Mouse (Mus musculus): ENCODE measurements at regions not wholly inside any gene's neighbourhood (a gene's known extent, or its start where the extent isn't known, plus 50 kb on each side); places are given as distances from the start of the nearest gene placed in this dataset.

DNA sequence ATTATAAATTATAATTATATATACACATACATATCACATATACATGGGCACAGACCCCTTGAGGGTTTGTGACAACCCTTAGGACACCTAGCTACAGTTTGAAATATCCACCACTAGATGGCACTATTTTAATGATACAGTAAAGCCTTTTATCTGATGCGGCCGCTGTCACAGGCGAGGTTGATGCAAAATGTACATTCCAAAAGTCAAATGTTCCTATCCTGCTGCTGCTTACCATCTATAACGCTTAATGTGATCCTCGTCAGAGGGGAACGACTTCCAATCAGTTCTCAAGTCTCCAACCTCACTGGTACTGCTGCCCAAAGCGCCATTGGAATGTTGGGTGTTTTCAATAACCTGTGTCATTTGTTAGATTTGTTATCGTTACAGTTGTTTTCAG, 92.9 kb downstream of the Barhl2 start:
- ATAC-seq (ENCODE audit: insufficient number of reproducible peaks, low FRiP score, low TSS enrichment, low read depth) = no peak
- Histone ChIP-seq H3K27ac (replicated peaks) (no peak overlapping the region), H3K4me2 (replicated peaks) (no peak overlapping the region), H3K27me3 (no peaks in the 10 kb centered on the region), H3K4me1 (no peaks in the 10 kb centered on the region), H3K36me3 (no peaks in the 10 kb centered on the region), H3K9me3 (replicated peaks) (no peaks in the 10 kb centered on the region), H3K4me3 (replicated peaks) (no peak overlapping the region), H3K9ac (no peak overlapping the region)
- WGBS = 41% methylated on average over 8 of the region's 8 CpGs

DNA sequence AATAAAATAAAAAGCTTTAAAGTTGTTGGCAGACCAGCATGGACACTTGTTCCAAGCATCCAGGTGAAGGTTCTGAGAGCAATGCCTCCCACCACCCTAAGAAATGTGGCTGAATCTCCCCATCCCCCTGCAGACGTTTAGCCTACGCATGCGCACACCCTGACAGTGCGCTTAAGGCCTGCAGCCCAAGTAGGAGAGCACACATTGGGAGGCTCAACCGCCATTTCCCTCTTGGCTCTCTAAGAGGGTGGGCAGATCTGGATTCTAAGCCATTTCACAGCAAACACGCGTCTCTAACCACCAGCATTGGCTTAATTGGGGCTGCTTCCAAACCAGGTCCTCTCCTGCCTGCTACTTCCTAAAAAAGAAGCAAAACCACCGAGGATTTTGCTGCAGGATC, 106.6 kb downstream of the Barhl2 start:
- no peaks in the 10 kb centered on the region for H3K27me3 ChIP-seq
- H3K36me3 ChIP-seq = no peaks in the 10 kb centered on the region
- H3K4me3 ChIP-seq (replicated peaks) = no peak overlapping the region
- H3K9me3 ChIP-seq (replicated peaks) = no peaks in the 10 kb centered on the region
- no peak overlapping the region for H3K27ac ChIP-seq (replicated peaks)
- 75% methylated on average over 8 of the region's 8 CpGs for WGBS
- H3K4me2 ChIP-seq (replicated peaks) = no peak overlapping the region
- no peak for ATAC-seq (ENCODE audit: insufficient number of reproducible peaks, low FRiP score, low TSS enrichment, low read depth)
- H3K4me1 ChIP-seq = no peaks in the 10 kb centered on the region
- H3K9ac ChIP-seq = no peak overlapping the region

DNA sequence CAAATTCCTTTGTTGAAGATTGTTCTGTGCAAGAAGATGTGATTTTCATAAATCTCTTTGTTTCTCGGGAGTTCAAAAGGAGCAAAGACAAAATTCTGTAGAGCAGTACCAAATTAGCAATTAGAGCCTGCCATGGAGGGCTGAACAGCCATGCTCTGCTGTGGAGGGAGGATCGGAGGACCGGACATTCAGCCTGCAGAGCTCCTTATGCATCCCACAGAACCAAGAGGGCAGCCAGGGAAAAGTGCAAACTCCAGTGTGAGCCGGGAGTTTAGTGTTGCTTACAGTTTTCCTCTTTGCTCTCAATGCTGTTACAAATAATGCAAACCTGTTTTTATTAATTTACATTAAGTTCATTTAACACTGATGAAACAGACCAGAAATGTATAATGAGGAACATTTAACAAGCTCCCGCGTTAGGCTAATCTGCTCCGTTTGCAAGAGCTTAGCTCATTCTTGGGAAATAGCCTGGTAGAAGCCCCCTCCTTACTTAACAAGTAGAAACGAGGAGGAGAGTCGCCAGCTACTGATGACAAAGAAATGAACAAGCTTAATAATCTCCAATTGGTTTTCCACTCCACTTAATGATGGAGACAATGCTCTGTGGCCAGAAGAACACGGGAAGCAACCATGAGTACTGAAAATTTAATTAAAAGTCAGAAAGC, 108.0 kb downstream of the Barhl2 start:
- no peak overlapping the region for H3K27ac ChIP-seq (replicated peaks)
- H3K4me2 ChIP-seq (replicated peaks) = no peak overlapping the region
- no peaks in the 10 kb centered on the region for H3K4me1 ChIP-seq
- no peak overlapping the region for H3K9ac ChIP-seq
- H3K36me3 ChIP-seq = no peaks in the 10 kb centered on the region
- H3K9me3 ChIP-seq (replicated peaks) = no peaks in the 10 kb centered on the region
- ATAC-seq (ENCODE audit: insufficient number of reproducible peaks, low FRiP score, low TSS enrichment, low read depth) = no peak
- H3K27me3 ChIP-seq = no peaks in the 10 kb centered on the region
- no peak overlapping the region for H3K4me3 ChIP-seq (replicated peaks)
- 59% methylated on average over 10 of the region's 10 CpGs for WGBS

DNA sequence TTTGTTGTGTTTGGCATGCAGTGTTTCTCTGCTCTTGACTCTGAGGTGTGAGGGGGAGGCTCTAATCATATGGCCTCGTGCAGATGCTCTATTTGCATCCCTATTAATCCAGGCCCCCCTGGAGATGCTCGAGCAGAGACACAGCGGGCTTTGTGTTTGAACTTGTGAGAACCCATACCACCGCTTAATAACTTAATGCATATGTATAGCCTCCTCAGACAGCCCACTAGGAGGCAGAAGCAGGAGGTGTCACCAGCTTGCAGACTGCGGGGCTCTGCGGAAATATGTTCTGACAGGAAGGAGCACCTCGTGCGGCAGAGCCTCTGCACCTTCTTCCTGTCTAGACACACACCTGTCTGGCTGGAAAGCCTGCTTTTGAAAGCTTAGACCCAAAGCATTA, 113.7 kb downstream of the Barhl2 start:
- ATAC-seq (ENCODE audit: insufficient number of reproducible peaks, low FRiP score, low TSS enrichment, low read depth) = no peak
- Histone ChIP-seq H3K4me2 (replicated peaks) (no peak overlapping the region), H3K27ac (replicated peaks) (no peak overlapping the region), H3K4me1 (no peaks in the 10 kb centered on the region), H3K4me3 (replicated peaks) (no peak overlapping the region), H3K9ac (no peak overlapping the region), H3K27me3 (peaks cover 4% of the 10 kb centered on the region; the same call in 1 of the 2 replicates), H3K36me3 (no peaks in the 10 kb centered on the region), H3K9me3 (replicated peaks) (no peaks in the 10 kb centered on the region)
- 7% methylated on average over 8 of the region's 8 CpGs for WGBS

DNA sequence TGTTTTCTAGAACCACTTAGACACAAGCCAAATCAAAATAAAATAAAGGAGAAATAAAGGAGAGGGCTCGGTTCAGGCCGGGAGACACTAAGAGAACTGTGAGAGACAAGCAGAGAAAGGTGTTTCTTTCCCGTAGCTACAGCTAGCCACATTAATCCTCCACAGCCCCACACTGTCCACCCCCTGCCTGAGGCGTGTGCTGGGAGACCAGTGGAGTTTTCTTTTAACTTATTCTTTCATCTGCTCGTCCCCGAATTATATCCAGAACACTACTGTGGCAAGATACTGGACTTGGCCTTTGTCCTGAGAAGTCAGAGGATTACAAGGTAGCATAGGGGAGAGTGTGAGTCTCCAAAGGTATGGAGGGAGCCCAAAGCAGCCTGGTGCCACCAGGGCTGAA, 114.4 kb downstream of the Barhl2 start:
- Histone ChIP-seq H3K4me3 (replicated peaks) (no peak overlapping the region), H3K9ac (no peak overlapping the region), H3K36me3 (no peaks in the 10 kb centered on the region), H3K4me1 (no peaks in the 10 kb centered on the region), H3K9me3 (replicated peaks) (no peaks in the 10 kb centered on the region), H3K27ac (replicated peaks) (no peak overlapping the region), H3K27me3 (peaks cover 4% of the 10 kb centered on the region; the same call in 1 of the 2 replicates), H3K4me2 (replicated peaks) (no peak overlapping the region)
- no peak for ATAC-seq (ENCODE audit: insufficient number of reproducible peaks, low FRiP score, low TSS enrichment, low read depth)
- 31% methylated on average over 6 of the region's 6 CpGs for WGBS

DNA sequence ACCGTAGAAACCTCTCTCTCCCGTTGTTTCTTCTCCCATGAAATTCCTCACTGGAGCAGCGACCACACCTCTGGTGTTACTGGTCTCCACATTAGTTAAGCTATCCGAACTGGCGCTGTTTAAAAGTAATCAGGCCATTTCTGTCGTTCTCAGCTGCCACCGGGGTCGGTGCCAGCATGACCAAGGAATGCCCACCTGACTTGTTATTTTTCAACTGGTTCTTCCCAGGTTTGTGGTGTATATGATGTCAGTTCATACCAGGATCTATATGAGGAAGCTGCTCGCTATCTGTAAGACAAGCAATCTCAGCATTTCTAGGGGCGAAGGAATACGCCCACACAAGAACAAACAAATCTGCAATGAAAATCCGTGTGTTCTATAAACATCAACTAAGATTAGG, 116.6 kb downstream of the Barhl2 start:
- no peaks in the 10 kb centered on the region for H3K36me3 ChIP-seq
- H3K27ac ChIP-seq (replicated peaks) = no peak overlapping the region
- no peak overlapping the region for H3K9ac ChIP-seq
- H3K4me2 ChIP-seq (replicated peaks) = no peak overlapping the region
- no peaks in the 10 kb centered on the region for H3K4me1 ChIP-seq
- no peaks in the 10 kb centered on the region for H3K9me3 ChIP-seq (replicated peaks)
- no peak for ATAC-seq (ENCODE audit: insufficient number of reproducible peaks, low FRiP score, low TSS enrichment, low read depth)
- H3K27me3 ChIP-seq = peaks cover 4% of the 10 kb centered on the region; the same call in 1 of the 2 replicates
- 74% methylated on average over 12 of the region's 12 CpGs for WGBS
- H3K4me3 ChIP-seq (replicated peaks) = no peak overlapping the region

DNA sequence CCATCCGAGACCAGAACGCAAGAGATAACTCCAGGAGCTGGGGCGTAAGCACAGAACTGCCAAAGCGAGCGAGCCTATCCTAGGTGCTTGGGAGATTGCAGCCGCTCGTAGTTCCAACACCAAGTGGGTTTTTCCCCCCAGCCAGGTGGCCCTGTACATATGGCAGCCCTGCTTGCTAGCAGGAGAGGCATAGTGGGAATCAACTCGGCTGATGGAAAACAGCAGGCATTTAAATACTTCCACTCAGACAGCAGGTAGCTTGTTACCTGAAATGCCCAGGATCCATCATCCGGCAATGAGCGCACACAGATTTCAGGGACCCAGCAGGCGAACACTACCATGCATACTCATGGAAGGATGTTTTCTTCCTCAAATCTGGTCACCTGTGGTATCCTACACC, 122.3 kb downstream of the Barhl2 start:
- no peak for ATAC-seq (ENCODE audit: insufficient number of reproducible peaks, low FRiP score, low TSS enrichment, low read depth)
- no peaks in the 10 kb centered on the region for H3K9me3 ChIP-seq (replicated peaks)
- H3K4me2 ChIP-seq (replicated peaks) = no peak overlapping the region
- H3K27me3 ChIP-seq = no peaks in the 10 kb centered on the region
- no peaks in the 10 kb centered on the region for H3K4me1 ChIP-seq
- WGBS = 86% methylated on average over 11 of the region's 11 CpGs
- no peak overlapping the region for H3K4me3 ChIP-seq (replicated peaks)
- H3K27ac ChIP-seq (replicated peaks) = no peak overlapping the region
- no peak overlapping the region for H3K9ac ChIP-seq
- no peaks in the 10 kb centered on the region for H3K36me3 ChIP-seq

DNA sequence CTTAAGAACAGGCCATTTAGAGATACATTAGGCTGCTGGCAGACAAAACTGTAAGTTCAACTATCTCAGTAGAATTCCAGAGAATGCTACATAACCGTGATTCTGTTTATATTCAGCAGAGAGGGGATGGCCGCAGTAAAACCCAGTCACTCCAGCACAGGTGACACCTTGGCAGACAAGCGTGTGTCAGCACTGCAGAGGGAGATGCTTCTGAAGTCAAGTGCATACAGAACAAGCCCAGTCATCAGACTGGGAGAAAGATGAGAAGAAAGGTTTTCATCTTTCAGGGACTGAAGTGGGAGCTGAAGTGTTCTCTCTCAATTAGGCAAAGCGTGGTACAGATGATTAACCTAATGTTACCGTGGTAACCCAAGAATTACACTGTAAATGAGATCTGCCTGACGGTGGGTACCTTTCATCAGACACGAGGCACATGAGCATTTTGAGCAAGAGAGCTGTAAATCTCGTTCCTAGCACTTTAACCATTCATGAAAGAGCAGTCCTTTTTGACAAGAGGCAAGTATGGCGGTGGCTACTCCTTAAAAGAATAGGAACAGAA, 130.3 kb downstream of the Barhl2 start:
- Histone ChIP-seq H3K27ac (replicated peaks) (no peak overlapping the region), H3K36me3 (no peaks in the 10 kb centered on the region), H3K9me3 (replicated peaks) (no peaks in the 10 kb centered on the region), H3K27me3 (no peaks in the 10 kb centered on the region), H3K4me1 (no peaks in the 10 kb centered on the region), H3K9ac (no peak overlapping the region), H3K4me2 (replicated peaks) (no peak overlapping the region), H3K4me3 (replicated peaks) (no peak overlapping the region)
- 64% methylated on average over 9 of the region's 9 CpGs for WGBS
- ATAC-seq (ENCODE audit: insufficient number of reproducible peaks, low FRiP score, low TSS enrichment, low read depth) = no peak

DNA sequence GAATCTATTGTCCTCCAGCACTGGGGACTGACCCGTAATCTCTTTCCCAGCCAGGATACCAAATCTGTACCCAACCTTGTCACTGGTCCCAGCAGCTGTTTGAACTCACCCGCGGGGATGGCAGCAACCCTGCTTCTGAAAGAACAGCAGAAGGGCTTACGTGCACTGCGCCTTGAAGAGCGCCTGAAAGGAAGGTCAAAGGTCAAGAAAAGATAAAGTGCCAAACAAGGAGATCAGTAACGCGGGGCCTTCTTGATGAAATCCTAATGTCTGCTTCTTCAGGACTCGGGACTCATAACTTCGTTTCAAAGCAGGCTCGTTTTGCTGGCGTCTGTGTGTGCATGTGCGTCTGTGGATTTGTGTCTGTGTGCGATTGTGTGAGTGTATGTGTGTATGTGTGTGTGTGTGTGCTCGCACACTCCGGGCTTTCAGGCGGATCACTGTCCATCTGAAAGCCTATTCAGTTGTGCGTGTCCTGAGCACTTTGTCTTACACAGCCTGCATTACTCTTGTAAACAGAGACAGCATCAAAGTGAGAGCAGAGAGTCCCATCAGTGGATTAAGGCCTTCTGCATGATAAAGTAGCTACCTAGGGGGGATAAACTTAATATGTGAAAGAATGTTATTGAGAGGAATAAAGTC, 135.3 kb downstream of the Barhl2 start:
- WGBS = 38% methylated on average over 18 of the region's 18 CpGs
- no peak overlapping the region for H3K4me3 ChIP-seq (replicated peaks)
- H3K27ac ChIP-seq (replicated peaks) = no peak overlapping the region
- no peaks in the 10 kb centered on the region for H3K9me3 ChIP-seq (replicated peaks)
- no peaks in the 10 kb centered on the region for H3K36me3 ChIP-seq
- H3K9ac ChIP-seq = no peak overlapping the region
- H3K4me2 ChIP-seq (replicated peaks) = no peak overlapping the region
- no peak for ATAC-seq (ENCODE audit: insufficient number of reproducible peaks, low FRiP score, low TSS enrichment, low read depth)
- H3K27me3 ChIP-seq = no peaks in the 10 kb centered on the region
- no peaks in the 10 kb centered on the region for H3K4me1 ChIP-seq

DNA sequence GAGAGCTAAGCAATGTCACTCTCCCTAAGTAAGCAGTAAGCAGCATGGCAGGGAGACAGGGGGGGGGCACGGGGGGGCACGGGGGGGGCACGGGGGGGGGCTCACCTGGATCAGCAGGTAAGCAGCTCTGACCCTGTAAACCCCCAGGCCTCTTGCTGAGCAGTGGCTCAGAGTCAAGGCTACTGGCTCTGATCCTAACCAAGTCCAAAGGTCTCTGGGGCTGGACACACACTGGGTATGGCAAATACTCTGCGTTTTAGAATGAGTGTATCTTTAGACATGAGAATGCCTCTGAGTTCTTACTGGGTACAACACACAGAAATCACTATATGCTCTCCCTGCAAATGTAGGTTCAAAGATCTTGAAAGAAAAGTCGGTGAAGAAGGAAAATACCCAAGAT, 136.5 kb downstream of the Barhl2 start:
- H3K9me3 ChIP-seq (replicated peaks) = no peaks in the 10 kb centered on the region
- H3K27ac ChIP-seq (replicated peaks) = no peak overlapping the region
- no peaks in the 10 kb centered on the region for H3K27me3 ChIP-seq
- H3K4me1 ChIP-seq = no peaks in the 10 kb centered on the region
- no peak overlapping the region for H3K9ac ChIP-seq
- WGBS = 30% methylated on average over 5 of the region's 5 CpGs
- no peak overlapping the region for H3K4me3 ChIP-seq (replicated peaks)
- H3K36me3 ChIP-seq = no peaks in the 10 kb centered on the region
- no peak overlapping the region for H3K4me2 ChIP-seq (replicated peaks)
- ATAC-seq (ENCODE audit: insufficient number of reproducible peaks, low FRiP score, low TSS enrichment, low read depth) = no peak

DNA sequence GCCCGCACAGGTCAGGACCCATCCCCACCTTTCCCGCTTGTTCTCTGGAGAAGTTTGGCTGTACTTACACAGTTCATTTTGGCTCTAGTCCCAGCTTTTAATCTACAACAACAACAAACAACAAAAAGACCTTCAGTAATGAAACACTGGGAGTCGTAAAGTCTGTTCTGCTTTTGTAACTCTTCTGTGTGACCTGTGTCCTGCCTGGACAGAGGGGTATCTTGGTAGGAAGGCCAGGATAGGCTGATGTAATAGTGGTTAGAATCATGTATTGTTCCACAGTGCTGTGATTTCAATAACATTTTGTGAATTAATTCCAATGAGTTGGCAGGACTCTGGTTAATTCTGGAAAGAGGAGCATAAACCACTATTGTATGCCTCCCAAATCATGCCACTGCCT, 136.9 kb downstream of the Barhl2 start:
- H3K9ac ChIP-seq = no peak overlapping the region
- no peak overlapping the region for H3K4me3 ChIP-seq (replicated peaks)
- no peaks in the 10 kb centered on the region for H3K4me1 ChIP-seq
- no peak for ATAC-seq (ENCODE audit: insufficient number of reproducible peaks, low FRiP score, low TSS enrichment, low read depth)
- no peak overlapping the region for H3K27ac ChIP-seq (replicated peaks)
- H3K4me2 ChIP-seq (replicated peaks) = no peak overlapping the region
- no peaks in the 10 kb centered on the region for H3K36me3 ChIP-seq
- no peaks in the 10 kb centered on the region for H3K9me3 ChIP-seq (replicated peaks)
- WGBS = 62% methylated on average over 3 of the region's 3 CpGs
- no peaks in the 10 kb centered on the region for H3K27me3 ChIP-seq

DNA sequence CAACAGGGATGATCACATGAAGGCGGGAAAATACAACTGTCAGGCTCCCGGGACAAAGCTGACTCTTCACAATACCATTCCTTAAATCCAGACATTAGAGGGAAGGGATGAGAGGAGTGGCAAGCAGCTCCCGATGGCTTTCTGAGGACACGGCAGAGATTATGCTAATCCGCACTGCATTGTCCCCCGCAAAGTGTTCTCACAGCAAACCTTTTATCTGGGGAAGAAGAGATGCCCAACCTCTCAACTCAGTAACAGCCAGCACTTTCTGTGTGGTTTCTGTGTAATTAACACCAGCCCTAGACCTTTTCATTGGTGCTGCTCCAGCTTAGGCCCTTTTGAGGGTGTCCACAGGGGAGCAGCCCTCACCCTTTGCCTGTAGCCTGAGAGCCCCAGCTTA, 137.9 kb downstream of the Barhl2 start:
- no peaks in the 10 kb centered on the region for H3K9me3 ChIP-seq (replicated peaks)
- ATAC-seq (ENCODE audit: insufficient number of reproducible peaks, low FRiP score, low TSS enrichment, low read depth) = no peak

More for the DNA sequence above, 137.9 kb downstream of the Barhl2 start:
- H3K9ac ChIP-seq = no peak overlapping the region
- 23% methylated on average over 6 of the region's 6 CpGs for WGBS
- H3K4me1 ChIP-seq = no peaks in the 10 kb centered on the region
- H3K36me3 ChIP-seq = no peaks in the 10 kb centered on the region
- no peak overlapping the region for H3K4me2 ChIP-seq (replicated peaks)
- no peak overlapping the region for H3K27ac ChIP-seq (replicated peaks)
- H3K27me3 ChIP-seq = no peaks in the 10 kb centered on the region
- no peak overlapping the region for H3K4me3 ChIP-seq (replicated peaks)
